Mouse (Mus musculus) stomach, embryonic 16.5 days (tissue): ENCODE measurements around the gene Bcas3. TPM values are rescaled to one million over a fixed set of nuclear protein-coding genes. Genes with fewer than 3 reads are reported as not detected.

Source experiments
- ATAC-seq: fragments of 200-750 bp; cut with Nextera tagmentation; 2 replicates; pipeline ENCODE4 v1.8.0; 2017; ENCODE audit warnings: moderate number of reproducible peaks, moderate TSS enrichment; ENCODE audit not compliant: insufficient read depth, low FRiP score
- H3K27ac ChIP-seq: fragments of 300-500 bp; sonication (generic); 2 replicates; pipeline ENCODE4 v1.5.1; 2014; ENCODE audit warnings: low read length
- H3K27me3 ChIP-seq: fragments of 300-500 bp; sonication (generic); 2 replicates; pipeline ENCODE4 v1.6.1; 2014; ENCODE audit warnings: low read length, control low read depth, mixed read lengths; ENCODE audit not compliant: control insufficient read depth, insufficient read depth
- H3K36me3 ChIP-seq: fragments of 300-500 bp; sonication (generic); 2 replicates; pipeline ENCODE4 v1.6.1; 2014; ENCODE audit warnings: low read length; ENCODE audit not compliant: control insufficient read depth, insufficient read depth
- H3K4me1 ChIP-seq: fragments of 300-500 bp; sonication (generic); 2 replicates; pipeline ENCODE4 v1.6.1; 2014; ENCODE audit warnings: low read length, control low read depth, mixed read lengths; ENCODE audit not compliant: control insufficient read depth, insufficient read depth
- H3K4me2 ChIP-seq: fragments of 300-500 bp; sonication (generic); 2 replicates; pipeline ENCODE4 v1.6.1; 2014; ENCODE audit warnings: low read depth, low read length, mixed read lengths
- H3K4me3 ChIP-seq: fragments of 300-500 bp; sonication (generic); replicated peaks from 2 replicates; pipeline ENCODE4 v1.5.1; 2014; ENCODE audit warnings: mild to moderate bottlenecking, low read length
- H3K9ac ChIP-seq: fragments of 300-500 bp; sonication (generic); 2 replicates; pipeline ENCODE4 v1.6.1; 2014; ENCODE audit warnings: low read length
- H3K9me3 ChIP-seq: fragments of 300-500 bp; sonication (generic); replicated peaks from 2 replicates; pipeline ENCODE4 v1.6.1; 2016; ENCODE audit warnings: low read length, control low read depth; ENCODE audit not compliant: control insufficient read depth
- WGBS: fragments of 180-500 bp; shearing (Covaris S2); extraction: QIAGEN DNeasy Blood & Tissue Kit; methylation state at CpG from one replicate; pipeline ENCODE4 v1.1.7; 2014; 5-methylcytosine and 5-hydroxymethylcytosine counted together
- polyA plus RNA-seq: library from polyadenylated mRNA; unstranded; fragments of >200 nt; fragmentation: Nextera tagmentation; extraction: Ambion mirVana; gene quantifications from 2 replicates; pipeline ENCODE4 v1.2.1, GENCODE M21; 2015

The Bcas3 gene
- polyA plus RNA-seq, 1 experiment from 2014 or later, result 21.2 TPM

DNA sequence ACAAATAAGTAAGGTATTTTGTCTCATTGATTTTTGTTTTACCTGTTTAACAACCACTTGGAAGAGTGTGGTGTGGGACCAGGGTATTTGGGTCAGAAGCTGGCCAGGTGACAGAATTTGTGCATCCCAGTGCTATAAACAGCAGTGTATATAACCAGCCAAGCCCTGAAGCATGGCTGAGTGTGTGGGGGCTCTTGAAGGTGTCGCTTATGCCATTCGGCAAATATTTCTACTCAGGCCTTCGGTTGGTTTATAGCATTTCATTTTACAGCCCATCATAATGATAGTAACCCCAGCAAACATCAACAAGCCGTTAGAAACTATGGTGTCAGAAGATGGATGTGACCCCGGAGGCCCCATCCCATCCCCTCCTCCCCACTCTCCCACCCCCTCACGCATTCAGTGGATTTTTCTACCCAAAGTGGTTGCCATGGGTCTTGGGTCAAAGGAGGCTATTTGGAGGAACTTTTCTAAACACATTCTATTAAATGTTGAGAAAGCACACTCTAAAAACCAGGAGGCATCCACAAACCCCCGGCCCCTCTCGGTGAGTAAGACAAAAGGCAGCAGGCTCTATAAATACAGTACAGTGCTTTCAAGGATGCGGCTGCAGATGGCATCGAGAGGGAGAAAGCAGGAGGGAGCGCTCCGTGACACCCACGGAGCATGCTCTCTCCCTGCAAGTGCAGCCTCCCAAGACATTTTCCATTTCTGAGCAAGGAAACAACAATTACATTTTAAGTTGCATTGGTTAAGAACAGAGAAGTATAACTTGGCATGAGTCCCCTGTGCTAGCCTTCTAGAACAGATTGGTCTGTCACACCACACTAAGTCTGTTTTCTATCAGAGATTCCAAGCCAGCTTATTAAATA lies 401.9 kb downstream of the Bcas3 start:
- no peaks in the 10 kb centered on the region for H3K9me3 ChIP-seq
- H3K4me1 ChIP-seq, result peaks cover 11% of the 10 kb centered on the region
- H3K27ac ChIP-seq, result peak overlapping the region; percentile 53
- no peak overlapping the region for H3K9ac ChIP-seq
- no peak overlapping the region for H3K4me2 ChIP-seq
- H3K27me3 ChIP-seq, result no peaks in the 10 kb centered on the region
- peak; percentile 79 for ATAC-seq
- no peak overlapping the region for H3K4me3 ChIP-seq
- no peaks in the 10 kb centered on the region for H3K36me3 ChIP-seq
- WGBS, result 39% methylated on average over 13 of the region's 13 CpGs

DNA sequence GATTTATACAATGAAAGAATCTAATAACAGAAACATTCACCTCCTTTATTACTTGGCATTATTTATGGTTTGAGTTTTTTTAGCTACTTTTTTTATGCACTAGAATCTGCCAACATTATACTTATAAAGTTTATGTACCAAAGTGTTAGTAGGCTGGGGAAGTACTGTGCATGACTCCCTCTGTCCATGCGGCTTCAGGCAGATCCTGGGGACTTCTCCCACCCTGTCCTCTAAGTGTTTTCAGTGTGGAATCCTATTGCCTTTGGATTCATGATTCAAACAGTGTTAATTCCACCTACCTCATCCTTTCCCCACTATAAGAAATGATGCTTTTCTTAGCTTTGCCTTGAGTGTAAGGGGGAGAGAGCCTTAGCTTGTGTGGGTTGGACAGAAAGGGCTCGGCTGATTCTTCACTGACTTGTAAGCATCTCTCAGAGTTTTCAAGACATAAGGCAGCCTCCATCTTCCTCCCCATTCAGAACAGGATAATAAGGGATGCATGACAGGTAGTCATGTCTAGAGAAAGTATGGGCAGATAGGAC lies 402.6 kb downstream of the Bcas3 start:
- peak; percentile 41; the same call in 1 of the 2 replicates for ATAC-seq

DNA sequence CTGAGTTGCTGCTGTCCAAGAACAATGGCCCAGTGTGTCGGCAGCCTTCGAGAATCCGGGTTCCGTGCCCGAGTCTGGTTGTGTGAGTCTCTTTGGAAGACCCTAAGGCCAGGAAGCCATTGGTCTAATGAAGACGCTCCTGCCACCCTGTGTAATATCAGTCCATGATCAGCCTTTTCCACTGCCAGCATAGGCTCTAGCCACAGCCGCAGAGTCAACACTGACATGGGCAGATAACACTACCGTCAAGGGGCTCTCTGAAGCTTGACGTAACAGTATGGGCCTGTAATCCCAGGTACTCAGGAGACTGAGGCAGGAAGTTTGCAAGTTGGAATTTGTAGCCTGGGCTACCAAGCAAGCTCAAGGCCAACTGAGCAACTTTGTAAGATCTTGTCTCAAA lies 405.9 kb downstream of the Bcas3 start:
- WGBS, result 80% methylated on average over 9 of the region's 9 CpGs
- Histone ChIP-seq H3K4me1 (peaks cover 30% of the 10 kb centered on the region), H3K9me3 (no peaks in the 10 kb centered on the region), H3K4me2 (no peak overlapping the region), H3K4me3 (no peak overlapping the region), H3K27ac (no peak overlapping the region), H3K9ac (no peak overlapping the region), H3K36me3 (no peaks in the 10 kb centered on the region), H3K27me3 (no peaks in the 10 kb centered on the region)
- no peak for ATAC-seq

More for the DNA sequence above, 402.6 kb downstream of the Bcas3 start:
- H3K9ac ChIP-seq, result no peak overlapping the region
- no peaks in the 10 kb centered on the region for H3K9me3 ChIP-seq
- H3K4me3 ChIP-seq, result no peak overlapping the region
- H3K4me1 ChIP-seq, result peaks cover 18% of the 10 kb centered on the region
- H3K36me3 ChIP-seq, result no peaks in the 10 kb centered on the region
- 55% methylated on average over 2 of the region's 2 CpGs for WGBS
- no peak overlapping the region for H3K4me2 ChIP-seq
- peak overlapping the region; percentile 53; the same call in 1 of the 2 replicates for H3K27ac ChIP-seq
- H3K27me3 ChIP-seq, result no peaks in the 10 kb centered on the region

DNA sequence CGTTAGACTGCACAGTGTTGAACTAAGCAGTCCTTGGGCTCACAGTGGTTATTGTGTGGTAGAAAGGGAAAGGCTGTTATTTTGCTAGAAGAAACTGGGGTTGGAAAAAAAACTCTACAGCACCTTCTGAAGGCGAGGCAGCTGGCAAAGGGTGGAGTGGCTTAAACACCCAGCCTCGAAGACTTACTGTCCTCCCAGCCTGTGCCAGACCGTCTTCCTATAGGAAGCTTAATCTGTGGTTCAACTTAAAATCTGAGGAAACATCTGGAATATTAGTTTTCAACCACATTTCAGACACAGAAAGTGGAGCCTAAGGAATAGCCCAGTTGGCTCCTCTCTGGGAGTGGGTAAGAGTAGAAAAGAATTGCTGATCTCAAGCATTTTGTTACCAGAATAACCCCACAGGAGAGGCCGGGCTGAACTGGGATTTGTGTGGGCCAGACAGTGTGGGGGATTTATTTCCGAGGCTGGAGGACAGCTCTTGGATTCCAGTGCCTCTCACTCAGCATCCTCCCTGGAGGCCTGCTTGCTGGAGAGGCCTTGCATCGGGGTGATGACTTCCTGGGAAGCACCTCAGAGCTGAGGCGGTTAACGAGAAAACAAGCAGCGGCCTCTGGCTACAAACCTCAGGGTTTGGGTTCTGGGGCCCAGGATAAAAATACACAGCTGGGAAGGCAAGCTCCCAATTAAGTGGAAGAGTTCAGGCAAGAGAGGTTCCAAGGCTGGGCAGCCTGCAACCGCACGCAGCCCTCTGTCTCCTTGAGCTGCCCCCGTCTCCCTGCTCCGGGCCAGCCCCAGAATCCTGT lies 406.9 kb downstream of the Bcas3 start:
- Histone ChIP-seq H3K4me2 (no peak overlapping the region), H3K27ac (peak overlapping the region; percentile 66), H3K9ac (0 out of 2 replicates have a peak overlapping the region, but pooled peaks have one; percentile 26), H3K4me3 (no peak overlapping the region), H3K9me3 (no peaks in the 10 kb centered on the region), H3K36me3 (no peaks in the 10 kb centered on the region), H3K27me3 (no peaks in the 10 kb centered on the region), H3K4me1 (peaks cover 28% of the 10 kb centered on the region)
- ATAC-seq, result no peak
- 57% methylated on average over 14 of the region's 14 CpGs for WGBS

DNA sequence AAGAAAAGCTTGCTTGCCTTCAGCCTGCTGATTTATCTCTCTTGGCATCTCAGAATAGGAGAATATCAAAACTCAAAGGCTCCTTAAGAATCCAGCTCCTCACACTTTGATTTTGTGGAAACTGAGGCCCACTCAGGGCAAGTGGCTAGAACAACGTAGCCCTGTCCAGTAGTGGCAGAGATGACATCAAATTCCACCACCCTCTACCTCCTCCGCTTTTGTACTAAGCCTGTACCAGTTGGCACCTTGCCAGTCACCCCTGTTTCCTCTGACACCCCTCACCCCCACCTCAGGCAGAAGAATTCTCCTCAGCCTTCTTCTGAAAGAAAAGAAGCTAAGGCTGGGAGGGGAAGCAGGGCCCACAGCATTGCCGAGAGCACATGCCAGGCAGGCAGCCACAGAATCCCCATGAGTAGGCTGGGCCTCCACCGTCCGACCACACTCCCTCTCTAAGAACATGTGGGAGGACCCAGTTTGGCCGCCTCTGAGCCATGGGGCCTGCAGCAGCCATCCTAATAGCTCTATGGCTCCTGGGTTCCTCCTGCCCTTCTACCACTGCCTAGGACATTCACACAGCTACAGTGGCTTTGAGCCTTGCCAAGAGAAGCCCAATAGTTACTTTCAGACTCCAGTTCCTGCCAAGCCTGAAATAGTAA lies 407.6 kb downstream of the Bcas3 start:
- ATAC-seq, result peak; percentile 88
- Histone ChIP-seq H3K27me3 (no peaks in the 10 kb centered on the region), H3K9ac (0 out of 2 replicates have a peak overlapping the region, but pooled peaks have one; percentile 26), H3K4me2 (no peak overlapping the region), H3K9me3 (no peaks in the 10 kb centered on the region), H3K4me1 (peaks cover 29% of the 10 kb centered on the region), H3K27ac (peak overlapping the region; percentile 66), H3K4me3 (no peak overlapping the region), H3K36me3 (no peaks in the 10 kb centered on the region)
- WGBS, result 27% methylated on average over 6 of the region's 6 CpGs

DNA sequence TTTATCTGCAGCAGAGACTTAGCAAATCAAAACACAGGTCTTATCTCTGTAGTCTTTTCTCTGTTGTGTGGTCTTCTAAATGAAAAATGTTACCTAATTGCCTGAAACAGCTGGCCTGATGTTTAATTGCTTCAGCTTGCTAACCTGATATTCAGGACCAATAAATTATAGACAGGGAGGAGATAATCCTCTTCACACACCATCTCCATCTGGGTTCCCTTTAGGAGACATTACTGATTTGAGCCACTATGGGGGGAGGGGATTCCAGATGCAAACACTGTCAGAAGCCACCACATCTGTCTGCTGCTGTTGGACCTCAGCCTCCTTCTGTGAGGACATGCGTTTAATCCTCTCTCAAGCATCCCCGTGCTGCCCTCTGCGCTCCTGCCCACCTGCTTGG lies 408.2 kb downstream of the Bcas3 start:
- H3K9me3 ChIP-seq, result no peaks in the 10 kb centered on the region
- ATAC-seq, result peak; percentile 12; the same call in 1 of the 2 replicates
- WGBS, result 65% methylated on average over 3 of the region's 3 CpGs

DNA sequence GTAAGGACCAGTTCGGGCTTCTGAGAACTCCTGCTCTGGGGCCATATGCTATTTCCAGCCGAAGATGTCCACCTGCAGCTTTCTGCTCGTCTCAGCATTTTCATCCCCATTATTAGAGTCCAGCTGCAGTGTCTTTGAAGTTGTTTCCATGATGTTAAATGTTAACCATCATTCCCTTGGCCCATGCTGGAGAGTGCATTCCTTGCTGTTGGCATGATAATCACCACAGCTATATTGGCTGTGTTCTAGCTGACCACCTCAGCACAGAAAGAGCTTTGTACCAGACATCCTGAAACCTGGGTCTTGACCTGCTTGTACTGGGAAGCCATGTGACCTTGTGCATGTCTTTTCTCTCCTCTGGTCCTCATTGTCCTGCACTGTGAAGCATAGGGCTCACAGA lies 410.7 kb downstream of the Bcas3 start:
- no peak overlapping the region for H3K27ac ChIP-seq
- no peak overlapping the region for H3K9ac ChIP-seq

More for the DNA sequence above, 408.2 kb downstream of the Bcas3 start:
- H3K27me3 ChIP-seq, result no peaks in the 10 kb centered on the region
- no peak overlapping the region for H3K4me3 ChIP-seq
- H3K36me3 ChIP-seq, result no peaks in the 10 kb centered on the region
- H3K4me1 ChIP-seq, result peaks cover 30% of the 10 kb centered on the region
- peak overlapping the region; percentile 66 for H3K27ac ChIP-seq
- H3K4me2 ChIP-seq, result no peak overlapping the region
- H3K9ac ChIP-seq, result 0 out of 2 replicates have a peak overlapping the region, but pooled peaks have one; percentile 7

DNA sequence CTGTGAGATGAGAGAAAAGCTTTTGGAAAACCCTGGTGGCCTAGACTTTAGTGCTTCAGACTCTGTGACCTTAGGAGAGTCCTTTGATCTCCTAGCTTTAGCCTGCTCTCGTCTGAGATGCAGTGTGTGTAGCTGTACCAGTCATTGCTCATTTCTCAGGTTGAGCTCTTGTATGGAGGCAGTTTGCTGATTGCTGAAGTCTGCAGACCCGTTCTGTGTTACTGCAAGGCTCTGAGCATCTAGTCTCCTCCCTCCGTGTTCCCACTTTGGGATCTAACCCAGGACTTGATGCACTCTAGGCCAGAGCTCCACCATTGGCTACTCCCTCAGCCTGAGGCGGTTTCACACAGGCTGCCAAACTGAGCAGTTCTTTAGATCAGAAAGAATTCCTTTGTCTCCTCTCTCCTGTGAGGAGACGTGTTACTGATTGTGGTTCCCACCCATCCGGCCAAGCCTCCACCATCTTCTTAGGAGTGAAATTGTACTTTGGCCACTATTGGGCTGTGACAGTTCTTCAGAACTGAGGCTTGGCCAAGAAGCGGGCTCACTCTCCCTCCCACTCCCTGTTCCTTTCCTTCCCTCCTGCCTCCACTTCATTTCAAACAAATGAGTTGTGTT lies 413.2 kb downstream of the Bcas3 start:
- H3K4me2 ChIP-seq, result no peak overlapping the region
- peak overlapping the region; percentile 25; the same call in 1 of the 2 replicates for H3K27ac ChIP-seq
- ATAC-seq, result peak; percentile 73; the same call in 1 of the 2 replicates
- 45% methylated on average over 7 of the region's 7 CpGs for WGBS
- no peaks in the 10 kb centered on the region for H3K36me3 ChIP-seq
- no peaks in the 10 kb centered on the region for H3K9me3 ChIP-seq
- no peak overlapping the region for H3K4me3 ChIP-seq
- H3K4me1 ChIP-seq, result peaks cover 14% of the 10 kb centered on the region
- H3K9ac ChIP-seq, result no peak overlapping the region
- no peaks in the 10 kb centered on the region for H3K27me3 ChIP-seq

More for the DNA sequence above, 410.7 kb downstream of the Bcas3 start:
- WGBS, result 71% methylated on average over 3 of the region's 3 CpGs
- no peaks in the 10 kb centered on the region for H3K9me3 ChIP-seq
- no peak overlapping the region for H3K4me3 ChIP-seq
- peaks cover 33% of the 10 kb centered on the region for H3K4me1 ChIP-seq
- H3K36me3 ChIP-seq, result no peaks in the 10 kb centered on the region
- no peaks in the 10 kb centered on the region for H3K27me3 ChIP-seq
- no peak overlapping the region for H3K4me2 ChIP-seq
- ATAC-seq, result no peak
